Mouse (Mus musculus) left cerebral cortex, adult 8-10 months (tissue): ENCODE data around the gene Asprv1. TPM values are rescaled to one million over a fixed set of nuclear protein-coding genes. Genes with fewer than 3 reads are reported as not detected.

Experiments used
- DNase-seq, 2 experiments: peaks; one replicate each; pipeline ENCODE4 v3.0.0; 2022; ENCODE audit warnings: low spot score in 2 of 2
- total RNA-seq, 4 experiments: library from RNA; stranded (reverse); gene quantifications; 2 replicates each; pipeline ENCODE4 v1.2.4; 2022

Gene Asprv1
- total RNA-seq, 4 experiments from 2014 or later = 1.5 to 2.1 (median 2.0) TPM

- DNase-seq = no peak
Observed at GRCm38 (mm10) chr6:86615301-86615700, 12.7 kb upstream of the Asprv1 start.

- DNase-seq = no peak
Observed at GRCm38 (mm10) chr6:86623201-86623600, 4.8 kb upstream of the Asprv1 start.

DNA sequence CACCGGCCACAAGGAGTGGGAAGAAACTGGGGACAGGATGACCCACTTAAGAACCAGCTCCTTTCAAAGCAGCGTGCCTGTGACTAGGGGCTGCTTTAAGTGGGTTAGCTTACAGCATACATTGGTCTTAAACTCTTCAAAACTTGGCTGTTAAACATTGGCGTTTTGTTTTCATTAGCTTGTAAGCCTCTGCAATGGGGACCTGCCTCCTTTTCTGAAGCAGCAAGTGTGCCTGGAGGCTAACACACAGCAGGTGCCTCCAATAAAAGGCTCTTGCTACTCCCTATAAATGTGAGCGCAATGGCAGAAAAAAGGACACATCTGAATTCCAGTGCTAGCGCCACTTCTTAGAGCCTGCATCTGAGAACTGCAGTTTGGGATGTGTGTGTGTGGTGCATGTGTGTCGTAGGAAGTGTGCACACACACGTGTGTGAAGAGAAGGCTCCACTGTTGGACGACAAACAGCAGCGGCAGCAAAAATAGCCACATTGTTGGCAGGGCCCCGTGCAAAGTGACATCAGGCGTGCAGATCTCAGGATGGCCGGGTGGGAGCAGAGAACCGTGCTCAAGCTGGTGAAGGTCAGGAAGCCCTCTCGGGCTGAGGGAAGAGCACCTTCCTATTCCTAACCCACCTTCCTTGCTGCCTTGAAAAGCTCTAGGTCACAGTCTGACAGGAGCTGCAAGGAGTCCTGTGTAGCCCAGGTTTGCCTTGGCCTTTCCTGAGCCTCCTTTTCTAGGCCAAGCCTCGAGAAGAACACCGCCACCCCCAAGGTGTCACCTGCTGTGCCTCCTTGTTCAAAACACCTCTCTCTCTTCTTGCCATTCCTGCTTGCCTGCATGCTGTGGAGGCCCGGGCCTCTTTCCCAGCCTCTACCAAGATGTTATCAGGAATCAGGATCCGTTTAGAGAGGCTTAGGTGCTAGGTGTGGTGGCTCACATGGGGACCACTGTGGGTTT is 3.6 kb upstream of the Asprv1 start:
- DNase-seq = peak in 1 of 2 experiments; percentile 54

- DNase-seq = no peak
Observed at GRCm38 (mm10) chr6:86630141-86630540, 2.2 kb downstream of the Asprv1 start.

DNA sequence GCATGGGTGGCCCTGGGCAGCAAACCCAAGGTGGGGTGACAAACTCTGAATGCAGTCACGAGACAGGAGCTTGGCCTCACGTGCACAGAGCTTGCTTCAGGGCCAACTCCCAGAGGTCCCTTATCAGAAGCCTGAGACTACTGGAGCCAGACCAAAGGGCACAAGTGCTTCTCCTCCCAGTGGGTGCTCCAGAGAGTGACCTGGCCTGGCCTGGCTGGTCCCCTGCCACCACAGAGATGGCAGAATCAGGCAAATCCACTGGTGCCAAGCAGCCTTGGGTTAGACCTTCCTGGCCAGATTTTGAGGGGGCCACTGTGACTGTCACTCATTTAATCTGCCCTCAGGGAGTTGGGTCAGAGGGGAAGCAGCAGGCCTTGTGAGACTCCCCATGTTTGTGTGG is 8.5 kb downstream of the Asprv1 start:
- DNase-seq = no peak

- DNase-seq = no peak
Observed at GRCm38 (mm10) chr6:86637171-86637835, 9.3 kb downstream of the Asprv1 start.

GRCm38 (mm10) chr6:86637860-86638259 is 9.9 kb downstream of the Asprv1 start:
- no peak for DNase-seq

DNA sequence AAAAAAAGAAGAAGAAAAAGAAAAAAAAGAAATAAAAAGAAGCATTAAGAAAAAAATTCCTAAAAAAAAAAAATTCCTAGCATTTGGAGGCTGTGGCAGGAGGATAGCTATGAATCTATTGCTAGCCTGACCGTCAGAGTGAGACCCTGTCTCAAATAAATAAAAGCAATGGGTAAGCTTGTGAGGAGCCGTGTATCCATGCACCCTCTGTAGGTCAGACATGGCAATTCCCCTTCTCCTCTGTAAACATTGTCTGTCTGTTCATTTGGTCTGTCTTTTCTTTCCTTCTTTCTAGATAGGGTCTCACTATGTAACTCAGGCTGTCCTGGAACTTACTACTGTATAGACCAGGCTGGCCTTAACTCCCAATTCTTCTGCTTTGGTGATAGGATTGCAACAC is 10.5 kb downstream of the Asprv1 start:
- DNase-seq = no peak

- no peak for DNase-seq
Observed at GRCm38 (mm10) chr6:86639180-86640160, 11.5 kb downstream of the Asprv1 start.

DNA sequence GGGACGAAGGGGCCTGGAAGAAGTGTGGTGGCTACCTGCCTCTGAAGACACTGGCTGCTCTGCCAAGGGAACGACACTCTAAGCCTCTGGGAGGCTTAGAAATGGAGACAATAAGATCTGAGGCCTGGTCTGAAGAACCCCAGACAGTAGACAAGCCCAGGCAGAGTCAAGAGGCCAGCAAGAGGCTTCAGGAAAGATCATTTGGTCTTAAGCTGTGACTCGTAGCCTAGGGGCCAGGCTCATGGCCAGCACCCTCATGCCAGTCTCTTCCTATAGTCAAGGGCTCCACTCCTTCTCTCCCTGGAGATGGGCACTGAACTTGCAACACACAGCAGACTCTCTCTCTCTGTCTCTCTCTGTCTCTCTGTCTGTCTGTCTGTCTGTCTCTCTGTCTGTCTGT is 12.2 kb downstream of the Asprv1 start:
- no peak for DNase-seq

GRCm38 (mm10) chr6:86640776-86641175 is 12.8 kb downstream of the Asprv1 start:
- DNase-seq = no peak

DNA sequence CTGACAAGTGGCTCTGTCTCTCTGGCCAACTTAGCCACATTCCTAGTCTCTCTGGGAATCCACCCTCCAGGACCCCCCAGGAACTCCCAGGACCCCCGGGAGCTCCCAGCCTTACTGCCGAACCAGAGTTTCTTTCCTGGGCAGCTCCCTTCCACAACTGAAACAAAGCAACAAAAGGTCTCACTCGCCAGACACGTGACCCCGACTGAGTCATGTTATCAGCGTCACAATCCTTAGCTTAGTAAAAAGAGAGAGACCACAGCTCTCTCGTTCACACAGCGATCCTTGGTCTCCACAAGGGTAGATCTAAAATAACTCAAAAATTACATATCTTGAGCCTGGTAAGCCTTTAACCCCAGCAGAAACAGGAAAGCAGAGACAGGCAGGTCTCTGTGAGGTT is 13.8 kb downstream of the Asprv1 start:
- DNase-seq = no peak

- no peak for DNase-seq
Observed at GRCm38 (mm10) chr6:86644775-86645400, 16.9 kb downstream of the Asprv1 start.

DNA sequence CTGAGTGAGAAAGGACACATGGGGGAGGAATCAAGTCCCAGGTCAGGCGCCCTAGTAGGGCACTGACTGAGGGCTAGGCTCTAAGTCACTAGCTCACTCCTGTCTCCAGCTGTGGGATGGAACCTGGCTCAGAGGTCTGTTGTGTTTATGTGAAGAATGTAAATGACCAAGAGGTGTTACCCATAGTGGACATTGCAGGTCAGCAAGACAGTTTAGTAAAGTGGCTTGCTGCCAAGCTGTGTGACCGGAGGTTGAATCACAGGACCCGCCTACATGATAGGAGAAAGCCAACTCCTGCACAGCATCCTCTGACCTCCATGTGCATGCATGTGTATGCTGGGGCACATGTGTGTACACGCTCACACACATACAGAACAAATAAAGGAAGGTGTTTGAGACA is 17.6 kb downstream of the Asprv1 start:
- no peak for DNase-seq

DNA sequence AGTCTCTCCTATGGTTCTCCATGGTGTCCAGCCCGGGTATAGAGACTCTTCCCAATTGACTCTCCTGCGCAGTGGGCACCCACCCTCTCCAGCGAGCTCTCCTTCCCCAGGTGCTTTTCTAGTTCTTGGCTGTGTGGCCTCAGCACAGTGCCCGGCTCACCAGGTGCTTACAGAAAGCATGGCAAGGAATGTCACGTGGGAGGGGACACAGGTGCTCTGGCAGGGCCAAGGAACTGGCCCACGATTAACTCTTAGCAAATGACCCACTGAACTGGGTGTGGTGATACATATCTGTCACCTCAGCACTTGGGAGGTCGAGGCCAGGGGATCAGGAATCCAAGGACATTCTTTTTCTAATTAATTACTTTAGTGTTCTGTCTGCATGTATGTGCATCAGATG is 18.2 kb downstream of the Asprv1 start:
- DNase-seq = no peak

GRCm38 (mm10) chr6:86653026-86653425 is 25.1 kb downstream of the Asprv1 start:
- no peak for DNase-seq

GRCm38 (mm10) chr6:86654270-86654916 is 26.4 kb downstream of the Asprv1 start:
- no peak for DNase-seq

GRCm38 (mm10) chr6:86658501-86658900 is 30.5 kb downstream of the Asprv1 start:
- no peak for DNase-seq

- DNase-seq = no peak
Observed at GRCm38 (mm10) chr6:86660161-86660877, 32.4 kb downstream of the Asprv1 start.

DNA sequence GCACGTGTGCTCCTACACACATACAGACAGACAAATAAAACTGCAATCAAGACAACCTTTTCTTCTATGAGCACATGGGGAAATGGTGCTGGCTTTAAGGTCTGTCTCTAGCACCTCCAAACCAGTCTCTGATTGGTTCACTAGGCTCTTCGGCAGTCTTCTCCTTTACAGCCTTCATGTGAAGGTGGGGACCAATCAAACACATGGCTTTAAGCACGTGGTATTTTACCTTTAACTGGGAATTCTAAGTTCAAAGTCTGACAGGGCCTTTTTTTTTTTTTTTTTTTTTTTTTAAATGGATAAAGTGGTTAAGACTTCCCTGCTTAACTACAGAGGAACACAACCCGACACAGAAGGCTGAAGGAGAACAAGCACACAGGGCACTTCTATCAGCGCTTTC is 37.1 kb downstream of the Asprv1 start:
- DNase-seq = no peak
